Mouse (Mus musculus) lung, postnatal 14 days (tissue): ENCODE measurements around the gene Tmem216.

Experiments used
- DNase-seq: peaks from one replicate; pipeline ENCODE4 v3.0.0; 2021

Tmem216 gene

DNA sequence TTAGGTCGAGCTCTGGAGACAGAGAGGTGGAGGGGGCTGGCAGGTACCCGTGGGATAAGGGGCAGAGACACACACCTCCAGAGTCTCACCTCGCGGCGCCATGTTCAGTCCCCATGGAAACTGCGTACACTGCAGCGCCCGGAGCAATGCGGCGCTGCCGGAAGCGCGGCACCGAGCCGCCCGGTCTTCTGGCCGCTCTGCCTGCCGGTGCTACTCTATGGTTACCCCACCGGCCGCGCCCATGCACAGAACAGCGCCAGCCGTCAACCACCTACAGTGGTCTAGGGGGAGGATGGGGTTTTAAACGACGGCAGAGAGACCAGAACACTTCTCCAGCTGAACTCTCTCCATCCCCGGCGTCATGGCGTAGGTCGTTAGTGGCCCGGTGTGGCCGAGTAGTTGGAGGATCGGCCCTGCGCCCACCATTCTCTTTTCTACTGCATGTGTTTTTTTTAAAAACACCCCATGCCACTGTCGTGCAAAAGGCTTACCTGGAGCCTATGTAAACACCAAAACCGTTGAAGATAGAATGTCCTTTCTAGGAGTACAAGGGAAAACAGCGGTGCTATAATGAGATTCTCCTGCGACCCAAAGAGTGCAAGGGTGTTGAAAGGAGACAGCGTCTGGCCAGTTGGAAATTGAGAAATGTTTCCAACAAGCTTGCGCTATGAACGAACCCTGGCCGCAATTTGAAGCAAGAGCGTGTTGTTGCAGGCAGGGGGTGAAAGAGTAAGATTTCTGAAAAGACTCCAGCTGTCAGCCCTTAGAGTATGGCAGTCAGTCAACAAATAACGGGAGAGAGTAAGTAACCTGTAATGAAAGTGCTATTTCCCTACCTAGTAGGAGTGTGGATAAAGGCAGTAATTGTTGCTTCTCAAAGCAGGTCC is at the start of gene Tmem216:
Gene Tmem216 (minus strand): TSS at position 615 of the 887 bp plus-strand sequence.
- peak; percentile 85 for DNase-seq

DNA sequence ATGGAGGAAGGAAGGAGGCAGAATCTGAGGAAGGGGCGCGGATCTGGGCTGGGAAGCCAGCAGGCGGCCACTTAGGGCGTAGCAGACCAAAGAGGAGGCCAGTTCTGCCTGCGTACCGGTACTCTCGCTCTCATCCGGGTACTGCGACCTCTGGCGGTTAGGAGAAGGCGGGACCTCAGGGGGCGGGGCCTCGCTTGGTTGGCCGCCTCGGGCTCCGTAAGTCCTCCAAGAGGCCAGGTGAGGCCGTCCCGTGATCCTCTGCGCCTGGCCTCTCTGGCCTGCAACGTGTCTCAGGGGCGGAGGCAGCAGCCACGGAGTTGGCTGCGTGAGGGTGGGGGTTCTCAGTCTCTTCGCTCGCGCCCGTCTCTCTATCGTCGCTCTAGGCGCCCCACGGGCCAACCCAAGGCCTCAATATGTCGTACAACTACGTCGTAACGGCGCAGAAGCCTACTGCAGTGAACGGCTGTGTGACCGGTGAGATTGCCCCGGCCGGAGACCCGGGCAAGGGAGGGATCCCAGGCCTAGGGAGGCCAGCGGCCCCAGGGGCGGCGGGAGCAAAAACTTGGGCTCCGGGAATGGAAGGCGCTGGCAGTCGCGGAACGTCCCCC is 49.4 kb upstream of the Tmem216 start, which contains the start of the genes Ddb1 and Tkfc:
Gene Ddb1 (plus strand): TSS at position 35 of the 608 bp plus-strand sequence.
Gene Tkfc (minus strand): TSS at position 362 of the 608 bp plus-strand sequence.
- peak; percentile 99 for DNase-seq

DNA sequence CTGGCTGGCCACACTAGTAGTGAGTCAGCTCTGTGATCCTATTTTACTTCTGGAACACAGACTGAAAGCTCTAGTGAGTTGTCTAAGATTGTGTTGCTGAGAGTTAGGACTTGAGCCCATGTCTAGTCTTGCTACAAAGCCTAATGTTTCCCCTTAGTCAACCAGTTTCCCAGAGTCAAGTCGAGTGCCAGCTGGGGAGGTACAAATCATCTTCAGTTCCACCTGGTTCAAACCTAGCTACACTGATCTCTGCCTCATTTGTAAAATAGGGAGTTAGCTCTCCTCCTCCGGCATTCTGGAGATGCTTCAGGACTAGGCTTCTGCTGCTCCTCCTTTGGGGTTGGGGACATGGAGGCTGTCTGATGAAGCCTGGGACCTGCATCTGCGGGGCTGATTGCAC is 48.5 kb upstream of the Tmem216 start:
- no peak for DNase-seq

- DNase-seq, result no peak
Measured at GRCm38 (mm10) chr19:10603660-10604523, 47.9 kb upstream of the Tmem216 start.

- DNase-seq, result peak; percentile 93
Measured at GRCm38 (mm10) chr19:10602787-10603186, 46.7 kb upstream of the Tmem216 start.

DNA sequence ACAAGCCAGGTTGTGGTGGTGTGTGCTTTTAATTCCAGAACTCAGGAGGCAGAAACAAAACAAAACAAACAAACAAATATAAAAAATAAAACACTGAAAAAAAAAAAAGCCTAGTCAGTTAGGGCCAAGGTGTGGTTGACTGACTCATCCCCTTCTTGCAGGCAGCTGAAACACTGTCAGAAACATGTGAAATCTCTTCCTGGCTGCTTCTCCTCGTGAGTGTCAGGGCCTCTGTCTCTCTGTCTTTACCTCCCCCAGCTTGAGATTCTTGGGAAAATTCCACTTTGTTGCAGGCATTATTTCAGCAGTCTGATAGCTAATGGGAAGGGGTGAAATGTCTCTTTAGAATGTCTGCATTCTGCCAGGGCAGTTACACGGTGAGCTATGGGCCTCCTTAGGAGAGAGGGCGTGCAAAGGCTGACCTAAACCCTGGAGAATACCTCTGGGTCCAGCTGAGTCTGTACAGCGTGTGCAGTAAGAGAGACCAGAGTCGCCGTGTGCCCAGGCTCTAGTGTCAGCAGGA is 46.3 kb upstream of the Tmem216 start:
- DNase-seq, result no peak

DNA sequence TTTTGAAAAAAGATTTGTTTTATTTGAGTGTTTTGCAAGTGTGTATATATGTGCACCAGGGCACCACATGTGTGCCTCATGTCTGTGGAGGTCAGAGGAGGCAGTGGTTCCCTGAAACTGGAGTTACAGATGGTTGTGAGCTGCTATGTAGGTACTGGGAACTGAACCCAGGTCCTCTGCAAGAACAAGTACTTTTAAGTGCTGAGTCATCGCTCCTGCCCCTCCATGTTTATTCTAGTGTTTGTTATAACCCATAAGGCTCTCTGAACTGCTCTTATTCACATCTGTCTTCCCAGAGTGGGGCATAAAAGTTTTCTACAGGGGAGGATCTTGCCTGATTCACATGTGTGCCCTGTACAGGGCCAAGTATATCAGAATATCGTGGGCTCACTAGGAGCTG is 43.6 kb upstream of the Tmem216 start:
- no peak for DNase-seq

- peak; percentile 30 for DNase-seq
Measured at GRCm38 (mm10) chr19:10598188-10598587, 42.1 kb upstream of the Tmem216 start.

DNA sequence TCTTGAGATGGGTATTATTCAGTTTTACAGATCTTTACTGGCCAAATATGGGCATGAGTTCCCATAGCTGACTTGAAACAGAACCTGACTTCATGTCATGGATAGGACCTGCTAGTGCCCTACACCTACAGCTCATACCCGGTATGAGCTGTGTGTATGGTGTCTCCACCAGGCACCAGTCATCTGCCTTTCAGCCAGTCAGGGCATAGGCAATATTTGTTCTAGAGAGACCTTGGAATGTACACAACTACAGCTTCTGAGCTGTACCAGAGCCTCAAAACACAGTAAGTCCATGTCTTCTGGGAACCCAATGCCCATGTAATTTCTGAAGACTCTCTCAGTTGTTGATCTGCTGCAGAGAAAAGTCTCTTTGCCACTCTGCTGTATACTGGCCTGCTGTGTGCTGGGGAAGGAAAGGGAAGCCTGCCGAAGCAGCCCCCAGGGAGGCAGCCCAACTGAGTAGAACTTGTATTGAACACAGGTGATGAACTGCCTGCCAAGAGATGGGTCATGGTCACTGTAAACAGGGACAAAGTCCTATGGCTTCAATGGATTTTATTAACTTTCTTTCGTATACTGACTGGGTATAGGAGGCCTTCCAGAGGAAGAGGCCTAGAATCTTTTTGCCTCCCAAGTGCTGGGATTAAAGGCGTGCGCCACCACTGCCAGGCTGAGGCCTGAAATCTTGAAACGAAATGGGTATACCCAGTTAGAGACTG is 35.8 kb upstream of the Tmem216 start:
- DNase-seq, result no peak

GRCm38 (mm10) chr19:10590301-10590700 is 34.3 kb upstream of the Tmem216 start:
- DNase-seq, result no peak

DNA sequence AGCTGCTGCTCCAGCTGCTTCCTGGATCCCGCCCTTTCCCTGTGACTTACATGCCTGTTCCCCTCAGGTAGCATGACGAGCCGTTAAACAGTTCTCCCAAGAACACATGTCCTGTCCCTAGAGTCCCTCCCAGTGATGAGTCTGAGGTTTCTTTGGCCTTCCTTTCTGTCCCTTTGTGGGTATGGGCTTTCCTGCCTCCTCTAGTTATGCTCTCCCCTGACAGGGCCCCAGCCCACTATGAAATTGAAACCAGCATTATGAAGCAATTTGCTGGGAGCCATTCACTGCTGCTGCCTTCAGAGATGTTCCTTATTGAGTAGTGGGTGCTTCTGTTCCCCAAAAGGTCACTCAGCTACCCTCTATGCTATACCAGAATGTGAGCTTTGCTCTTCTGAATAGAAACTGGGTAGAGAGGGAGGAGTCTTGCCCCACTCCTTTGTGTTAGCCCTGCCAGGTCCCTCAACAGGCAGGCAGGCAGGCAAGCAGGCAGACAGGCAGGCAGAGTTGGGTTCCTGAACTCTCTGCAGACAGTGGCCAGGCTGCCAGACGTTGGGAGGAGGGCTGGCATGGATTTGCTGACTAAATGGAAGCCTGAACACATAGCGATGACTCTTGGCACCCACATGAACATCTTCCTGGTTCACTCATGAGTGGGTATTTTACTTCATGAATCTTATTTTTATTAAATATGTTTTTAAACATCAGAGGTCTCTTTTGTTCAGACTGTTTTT is 33.3 kb upstream of the Tmem216 start:
- no peak for DNase-seq

- DNase-seq, result no peak
Measured at GRCm38 (mm10) chr19:10587231-10587630, 31.2 kb upstream of the Tmem216 start.

DNA sequence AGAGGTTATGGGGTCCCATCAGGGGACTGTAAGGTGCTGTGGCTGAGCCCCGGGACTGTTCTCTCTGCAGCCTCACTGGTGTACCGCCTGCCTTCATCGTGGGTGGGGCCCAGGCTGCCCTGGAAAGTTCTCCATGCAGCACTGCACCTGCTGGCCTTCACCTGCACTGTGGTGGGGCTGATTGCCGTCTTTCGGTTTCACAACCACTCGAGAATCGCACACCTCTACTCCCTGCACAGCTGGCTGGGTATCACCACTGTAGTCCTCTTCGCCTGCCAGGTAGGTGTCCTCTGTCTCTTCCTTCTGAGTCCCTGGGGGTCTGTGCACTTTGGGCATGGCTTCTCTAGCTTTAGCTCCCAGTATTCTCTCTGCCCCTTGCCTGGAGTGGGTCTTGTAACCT is 29.1 kb upstream of the Tmem216 start:
- no peak for DNase-seq

- DNase-seq, result no peak
Measured at GRCm38 (mm10) chr19:10583550-10584146, 27.6 kb upstream of the Tmem216 start.

- no peak for DNase-seq
Measured at GRCm38 (mm10) chr19:10581984-10582383, 25.9 kb upstream of the Tmem216 start.

- no peak for DNase-seq
Measured at GRCm38 (mm10) chr19:10580761-10581160, 24.7 kb upstream of the Tmem216 start.

- no peak for DNase-seq
Measured at GRCm38 (mm10) chr19:10580102-10580501, 24.1 kb upstream of the Tmem216 start.

DNA sequence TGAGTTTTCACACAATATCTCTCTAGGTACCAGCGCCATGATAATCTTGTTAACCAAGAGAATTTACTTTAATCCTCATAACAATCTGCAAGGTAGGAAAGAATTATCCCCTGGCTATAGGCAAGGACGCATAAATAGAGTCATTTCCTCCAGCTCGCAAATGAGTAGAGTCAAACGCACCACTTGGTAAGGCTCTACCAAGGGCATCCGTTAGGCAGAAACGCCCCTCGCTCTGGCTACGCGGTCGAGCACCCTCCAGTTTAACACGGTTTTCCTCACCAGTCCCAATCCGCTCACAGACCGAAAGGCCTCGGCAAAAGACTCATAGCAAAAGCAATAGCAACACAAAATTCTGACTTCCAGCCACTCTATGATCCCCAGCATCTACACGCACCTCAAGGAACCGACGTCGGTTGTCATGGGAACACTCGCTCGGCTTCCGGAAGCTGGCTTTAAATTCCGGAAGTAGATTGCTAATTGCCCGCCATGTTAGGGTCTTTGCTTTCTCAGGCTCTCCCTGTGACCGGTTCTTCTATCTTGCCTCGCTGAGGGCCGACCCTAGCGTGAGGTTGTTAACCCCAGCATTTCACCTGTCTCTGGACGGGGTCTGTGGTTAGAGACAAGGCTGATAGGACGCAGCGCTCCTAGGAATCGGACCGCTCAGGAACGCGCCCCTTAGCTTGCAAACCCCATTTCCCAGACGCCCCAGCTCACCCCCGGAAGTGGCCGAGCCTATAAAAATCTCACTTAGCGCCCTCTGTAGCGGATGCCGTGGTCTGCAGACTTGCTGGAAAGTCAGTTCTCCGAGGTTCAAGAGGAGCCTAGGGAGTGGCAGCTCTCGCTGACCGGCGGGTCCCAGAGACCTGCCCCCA is 20.9 kb upstream of the Tmem216 start, which contains the start of the genes Cyb561a3 and Tmem138:
Gene Cyb561a3 (plus strand): TSS at position 483 of the 872 bp plus-strand sequence.
Gene Tmem138 (minus strand): TSS at position 673 of the 872 bp plus-strand sequence.
- DNase-seq, result peak; percentile 93

- no peak for DNase-seq
Measured at GRCm38 (mm10) chr19:10569627-10570026, 13.6 kb upstream of the Tmem216 start.

DNA sequence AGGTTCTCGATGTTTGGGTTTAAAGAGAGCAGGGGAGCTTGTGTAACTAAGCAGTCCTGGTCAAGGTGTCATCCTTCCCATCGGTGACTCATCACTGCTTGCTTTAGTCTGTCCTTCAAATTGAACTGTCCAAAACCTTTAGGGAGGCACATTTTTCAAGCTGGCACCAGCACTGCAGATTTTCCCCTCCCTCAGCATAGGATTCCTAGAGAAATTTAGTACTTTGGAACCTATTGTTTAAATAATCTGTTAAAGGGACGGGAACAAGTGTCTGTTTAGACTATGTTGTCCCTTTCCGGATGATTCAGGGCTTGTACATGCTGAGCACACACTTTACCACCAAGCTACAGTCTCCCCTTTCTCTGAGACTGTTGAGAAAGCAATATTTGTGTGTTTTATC is 9.2 kb upstream of the Tmem216 start:
- no peak for DNase-seq
